Mouse (Mus musculus): ENCODE results near the gene Gzmc.
"Not testable (repeated sequence)": the region's sequence is repeated elsewhere in the genome, so short reads cannot be mapped to it uniquely, and the experiment has no call there.

Gene Gzmc

DNA sequence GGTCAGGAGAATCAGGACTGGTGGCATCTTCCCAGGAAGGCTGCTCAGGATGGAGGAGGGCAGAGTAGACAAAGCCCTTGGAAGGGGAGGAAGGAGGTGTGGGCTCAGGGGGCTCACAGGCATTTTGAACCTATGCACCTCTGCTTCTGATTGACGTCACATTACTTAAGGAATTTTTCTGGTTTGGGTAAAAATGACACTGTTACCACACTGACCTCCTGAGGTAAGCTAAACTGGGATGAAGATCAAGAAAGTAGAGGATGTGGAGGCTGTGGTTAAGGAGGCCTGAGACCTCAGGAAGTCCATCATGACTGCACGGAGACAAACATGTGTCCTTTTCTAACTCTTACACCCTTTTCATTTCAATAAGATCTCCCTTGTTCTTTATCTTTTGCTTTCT is at the start of gene Gzmc:
TSS of gene Gzmc (minus strand) at position 101 of the 400 bp plus-strand sequence.
- DNase-seq (ENCODE audit: low spot score), result no peak

DNA sequence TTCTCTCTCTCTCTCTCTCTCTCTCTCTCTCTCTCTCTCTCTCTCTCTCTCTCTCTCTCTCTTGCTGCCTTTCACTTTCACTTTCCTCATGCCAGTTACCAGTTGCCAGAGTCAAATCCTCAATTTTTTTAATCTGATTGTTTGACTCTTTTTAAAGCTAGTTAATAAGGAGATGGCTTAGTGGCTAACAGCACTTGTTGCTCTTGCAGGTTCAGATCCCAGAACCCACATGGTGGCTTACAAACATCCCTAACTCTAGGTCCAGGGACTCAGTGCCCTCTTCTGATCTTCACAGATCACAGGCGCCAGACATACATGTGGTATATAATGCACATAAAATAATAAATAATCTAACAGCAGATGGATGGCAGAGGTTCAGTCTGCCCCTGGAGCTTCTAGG is 49.4 kb upstream of the Gzmc start:
- DNase-seq (ENCODE audit: low spot score), result no peak

DNA sequence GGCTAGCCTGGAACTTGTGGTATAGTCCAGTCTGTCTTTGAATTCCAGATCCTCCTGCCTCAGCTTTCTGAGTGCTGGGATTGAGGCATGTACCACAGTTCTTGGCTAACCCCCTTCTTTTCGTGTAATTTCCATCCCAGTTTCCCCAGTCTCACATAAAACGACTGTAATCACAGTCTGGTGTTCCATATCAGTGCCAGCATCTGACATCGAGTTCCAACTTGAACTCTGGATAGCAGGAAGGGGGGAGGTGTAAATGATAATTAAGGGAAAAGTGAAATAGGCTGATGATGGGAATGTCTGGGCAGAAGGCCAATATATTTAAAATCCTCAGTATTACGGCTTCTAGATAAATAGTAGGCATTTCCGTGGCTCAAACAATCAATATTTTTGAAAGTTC is 46.6 kb upstream of the Gzmc start:
- DNase-seq (ENCODE audit: low spot score), result no peak

DNA sequence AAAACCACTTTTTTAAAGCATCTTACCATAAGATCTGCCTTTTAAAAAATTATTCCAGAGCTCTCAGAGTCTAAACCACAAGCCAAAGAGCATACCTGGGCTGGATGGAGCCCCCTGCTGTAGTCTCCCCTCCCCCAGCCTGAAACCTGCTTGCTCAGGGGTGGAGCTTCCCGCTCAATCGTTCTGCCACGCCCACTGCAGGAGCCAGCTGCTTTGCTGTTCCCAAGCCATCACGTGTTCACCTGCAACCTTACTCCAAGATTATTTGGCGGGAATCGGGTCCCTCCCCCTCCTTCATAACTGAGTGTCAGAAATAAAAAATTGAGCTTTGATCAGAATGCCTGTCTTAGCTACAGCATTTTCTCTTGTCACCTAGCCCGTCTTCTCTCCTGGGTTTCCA is 44.2 kb upstream of the Gzmc start:
- not testable (repeated sequence) for DNase-seq (ENCODE audit: low spot score)

DNA sequence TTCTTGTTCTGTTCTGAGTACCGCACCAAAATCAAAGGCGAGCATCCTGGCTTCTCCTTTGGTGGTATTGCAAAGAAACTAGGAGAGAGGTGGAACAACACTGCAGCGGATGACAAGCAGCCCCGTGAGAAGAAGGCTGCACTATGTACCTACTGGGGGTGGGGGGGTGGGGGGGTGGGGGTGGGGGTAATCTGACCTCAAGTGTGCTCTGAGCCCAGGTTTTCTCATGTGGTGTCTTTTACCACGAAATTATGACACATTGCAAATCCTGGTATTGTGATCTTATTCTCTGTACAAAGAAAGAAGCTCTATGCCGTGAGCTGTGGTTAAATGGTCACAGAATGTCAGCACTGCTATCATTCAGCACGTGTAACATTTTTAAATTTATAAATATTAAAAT is 41.6 kb upstream of the Gzmc start:
- DNase-seq (ENCODE audit: low spot score), result not testable (repeated sequence)

DNA sequence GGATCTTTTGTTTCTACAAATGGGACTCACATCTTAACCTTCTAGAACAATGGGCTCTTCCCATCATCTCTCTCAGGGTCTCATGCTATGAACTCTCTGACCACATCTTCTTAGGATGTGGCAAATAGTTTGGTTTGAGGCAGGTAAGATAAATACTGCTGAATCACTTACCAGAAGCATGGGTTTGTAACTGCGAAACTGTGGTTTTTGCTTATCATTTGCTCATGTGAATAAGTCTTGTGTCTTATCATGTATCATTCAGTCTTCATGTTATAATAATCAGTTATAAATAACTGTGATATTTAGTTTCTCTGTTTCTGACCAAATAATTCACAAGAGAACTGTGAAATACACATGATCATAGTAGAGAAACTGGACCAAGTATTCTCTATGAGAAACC is 31.7 kb upstream of the Gzmc start:
- DNase-seq (ENCODE audit: low spot score), result no peak

DNA sequence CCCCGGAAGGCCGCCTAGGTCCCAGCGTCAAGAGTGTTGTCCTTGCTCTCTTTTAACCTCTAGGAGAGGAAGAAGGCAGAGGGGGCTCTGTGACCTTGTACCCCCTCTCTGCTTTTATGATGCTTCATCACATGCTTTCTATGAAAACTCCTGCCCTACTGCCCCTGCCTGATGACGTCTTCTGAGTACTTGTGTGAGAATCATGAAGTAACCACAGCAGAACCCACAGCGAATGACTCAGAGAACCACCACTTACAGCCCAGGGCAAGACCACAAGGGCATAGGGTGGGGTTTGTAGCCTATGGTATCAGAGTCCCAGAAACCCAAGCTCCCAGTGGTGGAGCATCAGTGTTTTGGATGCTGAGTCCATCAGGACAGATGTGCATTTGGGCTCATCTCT is 27.7 kb upstream of the Gzmc start, which contains the start of gene Gzmb:
TSS of gene Gzmb (minus strand) at position 108 of the 400 bp plus-strand sequence.
- DNase-seq (ENCODE audit: low spot score), result no peak

DNA sequence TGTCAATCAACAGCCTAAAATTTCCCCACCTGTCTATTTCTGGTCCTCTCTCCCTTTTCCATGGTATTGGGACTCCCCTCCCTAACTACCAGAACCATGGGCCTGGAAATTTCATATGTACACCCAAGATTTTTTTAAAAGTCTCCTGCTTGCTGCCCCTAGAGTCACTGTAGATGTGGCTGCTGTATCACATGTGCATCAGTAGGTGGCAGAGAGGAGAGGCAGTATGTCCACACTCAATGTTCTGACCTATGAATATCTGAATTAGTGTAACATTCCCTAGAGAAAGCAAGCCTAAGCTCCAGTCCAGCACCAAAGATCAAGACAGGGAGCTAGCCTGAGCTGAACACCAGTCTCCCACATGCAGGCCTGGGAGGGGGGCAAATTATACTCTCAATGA is 6.0 kb upstream of the Gzmc start:
- DNase-seq (ENCODE audit: low spot score), result no peak

DNA sequence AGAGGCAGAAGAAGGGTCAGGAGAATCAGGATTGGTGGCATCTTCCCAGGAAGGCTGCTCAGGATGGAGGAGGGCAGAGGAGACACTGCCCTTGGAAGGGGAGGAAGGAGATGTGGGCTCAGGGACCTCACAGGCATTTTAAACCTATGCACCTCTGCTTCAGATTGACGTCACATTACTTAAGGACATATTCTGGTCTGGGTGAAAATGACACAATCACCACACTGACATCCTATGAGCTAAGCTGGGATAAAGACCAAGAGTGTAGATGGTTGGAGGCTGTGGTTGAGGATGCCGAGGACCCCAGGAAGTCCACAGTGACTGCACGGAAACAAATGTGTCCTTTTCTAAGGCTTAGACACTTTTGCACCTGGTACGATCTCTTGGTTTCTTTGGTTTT is 23.1 kb downstream of the Gzmc start, which contains the start of gene Gzmf:
TSS of gene Gzmf (minus strand) at position 101 of the 400 bp plus-strand sequence.
- no peak for DNase-seq (ENCODE audit: low spot score)

DNA sequence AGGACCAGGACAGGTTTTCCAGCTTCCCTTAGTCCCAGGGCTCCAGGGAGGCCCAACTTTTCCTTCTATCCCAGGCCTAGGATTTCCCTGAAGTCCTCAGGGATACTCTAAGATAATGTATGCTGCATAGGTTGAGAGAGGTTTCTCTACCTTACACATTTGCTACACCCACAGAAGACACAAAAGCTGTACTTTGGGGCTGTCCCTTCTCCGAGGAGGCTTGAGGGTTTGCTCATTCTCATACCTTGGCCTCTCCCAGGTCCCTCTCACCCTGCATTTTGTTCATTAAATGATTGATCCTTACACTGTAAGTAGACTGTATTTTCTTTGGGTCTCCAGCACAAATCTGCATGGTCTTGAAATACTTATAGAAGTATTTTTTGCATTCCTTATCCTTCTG is 28.8 kb downstream of the Gzmc start:
- no peak for DNase-seq (ENCODE audit: low spot score)

DNA sequence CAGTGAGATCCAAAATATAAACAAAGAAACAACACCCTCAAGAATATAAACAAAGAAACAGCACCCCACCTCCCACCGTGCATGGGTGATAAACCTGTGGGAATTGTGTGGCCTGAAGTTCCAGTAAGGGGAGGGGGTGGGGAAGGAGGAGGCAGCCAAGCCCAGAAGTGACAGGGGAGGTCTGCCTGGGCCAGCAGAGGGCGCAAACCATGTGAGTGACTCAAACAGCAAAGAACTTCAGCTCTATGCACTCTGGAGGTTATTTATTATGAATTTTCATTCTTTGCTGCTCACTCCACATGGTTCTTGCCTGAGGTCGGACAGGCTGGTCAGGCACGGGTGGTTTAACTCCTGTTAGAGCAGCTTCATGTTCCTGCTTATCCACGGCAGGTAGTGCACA is 29.4 kb downstream of the Gzmc start:
- DNase-seq (ENCODE audit: low spot score), result peak; percentile 30

DNA sequence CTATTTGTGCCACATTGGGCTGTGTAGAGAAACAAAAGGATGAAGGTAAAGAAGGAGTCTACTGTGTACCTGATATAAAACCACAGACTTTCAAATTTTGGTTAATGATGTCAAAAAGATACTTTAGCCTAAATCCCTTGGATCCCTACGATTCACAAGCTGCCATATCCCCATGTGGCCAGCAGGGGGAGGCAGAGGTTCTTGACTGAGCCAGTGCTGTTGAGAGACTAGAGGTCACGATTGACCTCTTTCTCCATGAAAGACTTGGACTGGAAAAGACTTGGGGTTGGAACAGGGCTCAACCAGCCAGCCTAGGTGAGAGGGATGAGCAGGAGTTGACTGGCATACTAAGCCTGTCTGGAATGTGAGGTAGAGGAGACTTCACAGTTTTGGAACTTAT is 30.5 kb downstream of the Gzmc start:
- DNase-seq (ENCODE audit: low spot score), result peak; percentile 65

DNA sequence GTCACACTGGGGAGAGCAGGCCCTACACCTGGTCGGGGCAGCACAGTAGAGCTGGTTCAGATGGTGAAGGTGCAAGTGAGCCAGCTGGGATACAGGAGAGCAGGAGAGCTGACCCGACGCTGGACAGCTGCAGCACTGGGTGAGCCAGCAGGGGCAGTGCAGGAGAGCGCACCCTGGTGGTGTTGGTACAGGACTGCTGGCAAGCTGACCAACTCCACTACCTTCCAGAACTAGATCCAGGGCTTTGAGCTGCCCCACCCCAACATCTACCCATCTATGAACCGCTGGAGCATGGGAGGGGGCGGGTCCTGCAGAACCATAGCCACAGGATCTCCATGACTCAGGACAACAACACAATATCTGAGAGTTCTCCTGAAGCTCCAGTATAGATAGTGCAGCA is 47.5 kb downstream of the Gzmc start:
- no peak for DNase-seq (ENCODE audit: low spot score)

DNA sequence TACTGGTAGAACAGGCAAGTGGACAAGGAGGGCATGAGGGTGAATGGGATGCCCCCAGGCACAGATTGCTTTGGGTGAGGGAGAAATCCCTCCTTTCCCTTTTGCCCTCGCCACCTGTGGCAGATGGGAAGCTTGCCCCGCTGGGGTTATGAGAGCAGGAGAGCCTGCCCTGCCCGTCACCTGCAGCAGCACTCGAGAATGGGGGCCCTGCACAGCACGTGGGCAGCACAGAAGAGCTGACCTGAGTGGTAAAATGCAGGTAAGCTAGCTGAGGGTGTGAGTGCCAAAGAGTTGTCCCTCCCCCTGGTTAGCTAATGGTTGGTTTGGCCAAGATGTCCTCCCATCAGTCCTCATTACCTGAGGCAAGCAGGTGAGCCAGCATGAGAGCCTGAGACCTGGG is 47.9 kb downstream of the Gzmc start:
- no peak for DNase-seq (ENCODE audit: low spot score)

Data from urinary bladder, postnatal 25 days (tissue).